Mouse (Mus musculus): Measurements from ENCODE around the gene Cacna1f.

Cacna1f gene

GRCm38 (mm10) chrX:7606783-7607182, at the start of gene Cacna1f:
Gene Cacna1f (plus strand): TSS chrX:7607083.
- DNase-seq: no peak

GRCm38 (mm10) chrX:7563076-7563475, 43.8 kb upstream of the Cacna1f start:
- no peak for DNase-seq

GRCm38 (mm10) chrX:7566352-7566751, 40.5 kb upstream of the Cacna1f start:
- DNase-seq: no peak

- DNase-seq: no peak
Measured at GRCm38 (mm10) chrX:7567491-7567890, 39.4 kb upstream of the Cacna1f start.

GRCm38 (mm10) chrX:7570481-7571175, 36.3 kb upstream of the Cacna1f start:
- no peak for DNase-seq

- DNase-seq: no peak
Measured at GRCm38 (mm10) chrX:7571565-7572136, 35.2 kb upstream of the Cacna1f start.

- DNase-seq: no peak
Measured at GRCm38 (mm10) chrX:7572466-7572865, 34.4 kb upstream of the Cacna1f start.

- DNase-seq: peak; percentile 18
Measured at GRCm38 (mm10) chrX:7573176-7574086, 33.5 kb upstream of the Cacna1f start, which contains the start of gene Foxp3. Gene Foxp3 (plus strand): TSS chrX:7573644.

- peak; percentile 99 for DNase-seq
Measured at GRCm38 (mm10) chrX:7574087-7574884, 32.6 kb upstream of the Cacna1f start, which contains the start of gene Ppp1r3f. Gene Ppp1r3f (minus strand): TSS chrX:7574283.

- DNase-seq: no peak
Measured at GRCm38 (mm10) chrX:7574885-7575231, 32.0 kb upstream of the Cacna1f start.

- peak; percentile 45 for DNase-seq
Measured at GRCm38 (mm10) chrX:7581151-7581550, 25.7 kb upstream of the Cacna1f start.

- DNase-seq: no peak
Measured at GRCm38 (mm10) chrX:7583881-7584280, 23.0 kb upstream of the Cacna1f start.

GRCm38 (mm10) chrX:7586356-7586755, 20.5 kb upstream of the Cacna1f start:
- DNase-seq: no peak

- no peak for DNase-seq
Measured at GRCm38 (mm10) chrX:7595371-7595770, 11.5 kb upstream of the Cacna1f start.

- no peak for DNase-seq
Measured at GRCm38 (mm10) chrX:7604004-7604403, 2.9 kb upstream of the Cacna1f start.

- peak; percentile 89 for DNase-seq
Measured at GRCm38 (mm10) chrX:7604879-7605574, 1.9 kb upstream of the Cacna1f start, which contains the start of gene Ccdc22. Gene Ccdc22 (minus strand): TSS chrX:7605517.

GRCm38 (mm10) chrX:7605575-7605941, 1.3 kb upstream of the Cacna1f start:
- DNase-seq: peak; percentile 6

- peak; percentile 9 for DNase-seq
Measured at GRCm38 (mm10) chrX:7610035-7610434, 3.2 kb downstream of the Cacna1f start.

GRCm38 (mm10) chrX:7610536-7611258, 3.8 kb downstream of the Cacna1f start:
- DNase-seq: peak; percentile 7

GRCm38 (mm10) chrX:7617889-7618551, 11.1 kb downstream of the Cacna1f start:
- no peak for DNase-seq

- DNase-seq: no peak
Measured at GRCm38 (mm10) chrX:7632560-7632959, 25.7 kb downstream of the Cacna1f start.
